Mouse (Mus musculus): ENCODE results near the gene Kdm4c. TPM values are rescaled to one million over a fixed set of nuclear protein-coding genes. Genes with fewer than 3 reads are reported as not detected.

Kdm4c gene
- polyA plus RNA-seq, 1 experiment from 2014 or later = 14.3 TPM

DNA sequence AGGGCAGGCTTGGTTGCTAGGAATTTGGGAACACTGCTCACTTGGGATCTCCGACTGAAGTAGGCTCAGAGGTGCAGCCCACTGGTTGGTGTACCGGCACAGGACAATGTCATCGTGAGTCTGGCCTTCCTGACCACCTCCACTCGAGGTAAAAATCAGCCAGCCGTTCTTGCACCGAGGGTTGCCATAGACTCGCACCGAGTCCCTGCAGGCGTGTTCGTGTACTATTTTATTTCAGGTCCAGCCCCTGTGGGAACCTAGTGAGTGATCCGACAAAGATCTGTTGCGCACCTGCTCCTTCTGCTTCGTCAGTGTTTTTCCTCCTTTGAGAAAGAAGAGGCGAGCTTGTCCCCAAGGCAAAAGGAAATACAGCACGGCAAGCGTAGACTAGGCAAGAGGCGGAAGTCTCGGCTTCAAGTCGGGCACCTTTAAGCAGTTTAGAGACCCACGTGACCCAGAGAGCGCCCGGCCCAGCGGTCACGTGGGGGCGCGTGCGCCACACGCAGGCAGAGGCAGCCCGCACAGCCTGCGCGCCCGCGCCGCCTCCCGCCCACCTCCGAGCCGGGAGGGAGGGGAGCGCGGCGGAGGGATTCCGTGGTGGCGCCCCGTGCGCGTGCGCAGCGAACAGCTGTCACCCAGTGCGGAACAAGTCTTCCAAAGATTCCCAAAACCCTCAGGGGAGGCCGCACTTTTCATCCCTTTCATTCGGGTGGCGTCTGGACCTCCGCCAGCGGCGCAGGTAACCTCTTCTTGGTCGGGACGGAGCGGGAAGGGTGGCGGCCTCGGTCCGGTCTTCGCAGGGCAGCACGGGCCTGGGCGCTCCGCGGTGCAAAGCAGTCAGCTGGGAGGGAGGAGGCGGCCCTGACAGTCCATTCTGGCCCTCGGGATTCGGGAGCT, 9.3 kb downstream of the Kdm4c start:
- Histone ChIP-seq H3K27ac (ENCODE audit: low read depth, low read length) (peak overlapping the region; percentile 76), H3K36me3 (ENCODE audit: control insufficient read depth, insufficient read depth, low read length) (no peaks in the 10 kb centered on the region), H3K9me3 (ENCODE audit: control insufficient read depth, low read length) (no peaks in the 10 kb centered on the region), H3K4me3 (ENCODE audit: low read depth, low read length) (peak overlapping the region; percentile 76), H3K27me3 (ENCODE audit: control insufficient read depth, insufficient read depth, low read length) (no peaks in the 10 kb centered on the region), H3K4me2 (ENCODE audit: low read depth, low read length, severe bottlenecking) (peak overlapping the region; percentile 66), H3K9ac (ENCODE audit: low read length) (peak overlapping the region; percentile 81), H3K4me1 (replicated peaks; ENCODE audit: control insufficient read depth, insufficient read depth, low read length) (no peaks in the 10 kb centered on the region)
- under 1% methylated on average over 56 of the region's 68 CpGs for WGBS
- peak; percentile 98 for DNase-seq (ENCODE audit: low spot score)
- peak; percentile 99 for ATAC-seq (replicated peaks; ENCODE audit: low FRiP score)

- H3K4me3 ChIP-seq (ENCODE audit: low read depth, low read length) = peak overlapping the region; percentile 76
- H3K27ac ChIP-seq (ENCODE audit: low read depth, low read length) = peak overlapping the region; percentile 76
- no peaks in the 10 kb centered on the region for H3K9me3 ChIP-seq (ENCODE audit: control insufficient read depth, low read length)
- DNase-seq (ENCODE audit: low spot score) (no peak), ATAC-seq (replicated peaks; ENCODE audit: low FRiP score) (no peak; the same call in 1 of the 2 replicates)
- H3K9ac ChIP-seq (ENCODE audit: low read length) = peak overlapping the region; percentile 81
- H3K27me3 ChIP-seq (ENCODE audit: control insufficient read depth, insufficient read depth, low read length) = no peaks in the 10 kb centered on the region
- no peaks in the 10 kb centered on the region for H3K4me1 ChIP-seq (replicated peaks; ENCODE audit: control insufficient read depth, insufficient read depth, low read length)
- no peaks in the 10 kb centered on the region for H3K36me3 ChIP-seq (ENCODE audit: control insufficient read depth, insufficient read depth, low read length)
- WGBS = under 1% methylated on average over 46 of the region's 46 CpGs
- peak overlapping the region; percentile 66 for H3K4me2 ChIP-seq (ENCODE audit: low read depth, low read length, severe bottlenecking)
Measured at GRCm38 (mm10) chr4:74252245-74253105, 10.2 kb downstream of the Kdm4c start.

DNA sequence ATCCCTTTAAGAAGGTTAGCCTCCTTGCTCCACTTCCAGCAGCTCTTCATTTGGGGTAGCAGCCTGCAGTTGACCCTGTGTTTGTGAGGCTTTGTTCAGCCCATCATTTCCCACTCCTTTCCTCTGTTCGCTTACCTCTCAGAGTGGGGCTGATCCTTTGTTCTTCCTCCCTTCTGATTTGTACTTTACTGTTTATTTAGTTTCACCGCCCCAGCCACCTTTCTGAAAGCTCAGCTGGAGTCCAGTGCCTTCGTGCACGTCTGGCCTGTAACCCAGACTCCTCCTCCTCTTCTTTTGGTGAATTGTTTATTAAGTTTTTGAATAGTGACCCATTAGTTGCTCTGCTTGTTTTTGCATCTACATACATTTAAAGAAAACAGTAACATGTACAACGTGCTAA, 15.6 kb downstream of the Kdm4c start:
- Histone ChIP-seq H3K4me1 (replicated peaks; ENCODE audit: control insufficient read depth, insufficient read depth, low read length) (no peaks in the 10 kb centered on the region), H3K4me3 (ENCODE audit: low read depth, low read length) (no peak overlapping the region), H3K4me2 (ENCODE audit: low read depth, low read length, severe bottlenecking) (no peak overlapping the region), H3K9ac (ENCODE audit: low read length) (no peak overlapping the region), H3K27me3 (ENCODE audit: control insufficient read depth, insufficient read depth, low read length) (no peaks in the 10 kb centered on the region), H3K27ac (ENCODE audit: low read depth, low read length) (0 out of 2 replicates have a peak overlapping the region, but pooled peaks have one; percentile 27), H3K36me3 (ENCODE audit: control insufficient read depth, insufficient read depth, low read length) (no peaks in the 10 kb centered on the region), H3K9me3 (ENCODE audit: control insufficient read depth, low read length) (no peaks in the 10 kb centered on the region)
- DNase-seq (ENCODE audit: low spot score) = no peak
- ATAC-seq (replicated peaks; ENCODE audit: low FRiP score) = 0 out of 2 replicates have a peak, but pooled peaks have one; percentile 16
- WGBS = 15% methylated on average over 5 of the region's 5 CpGs

DNA sequence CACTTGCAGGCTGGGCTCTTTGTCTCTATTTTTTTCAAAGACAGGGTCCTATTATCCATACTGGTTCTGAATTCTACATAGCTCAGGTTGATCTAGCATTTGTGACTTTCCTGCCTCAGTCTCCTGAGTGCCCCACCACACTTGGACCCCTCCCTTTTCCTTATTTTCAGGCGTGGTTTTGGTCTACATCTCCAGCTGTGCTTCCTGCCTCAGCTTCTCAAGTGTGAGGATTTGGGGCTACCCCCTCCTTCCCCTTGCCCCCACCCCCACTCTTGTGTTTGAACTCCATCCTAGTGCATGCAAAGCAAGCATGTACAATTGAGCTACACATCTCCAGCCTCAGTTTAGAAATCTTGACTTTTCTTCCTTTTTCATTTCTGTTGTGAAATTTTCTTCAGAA, 16.2 kb downstream of the Kdm4c start:
- no peaks in the 10 kb centered on the region for H3K27me3 ChIP-seq (ENCODE audit: control insufficient read depth, insufficient read depth, low read length)
- no peaks in the 10 kb centered on the region for H3K9me3 ChIP-seq (ENCODE audit: control insufficient read depth, low read length)
- H3K9ac ChIP-seq (ENCODE audit: low read length) = no peak overlapping the region
- no peak overlapping the region for H3K27ac ChIP-seq (ENCODE audit: low read depth, low read length)
- H3K4me3 ChIP-seq (ENCODE audit: low read depth, low read length) = no peak overlapping the region
- no peak overlapping the region for H3K4me2 ChIP-seq (ENCODE audit: low read depth, low read length, severe bottlenecking)
- DNase-seq (ENCODE audit: low spot score) = no peak
- no peaks in the 10 kb centered on the region for H3K36me3 ChIP-seq (ENCODE audit: control insufficient read depth, insufficient read depth, low read length)
- no peak for ATAC-seq (replicated peaks; ENCODE audit: low FRiP score)
- H3K4me1 ChIP-seq (replicated peaks; ENCODE audit: control insufficient read depth, insufficient read depth, low read length) = no peaks in the 10 kb centered on the region
- WGBS = 29% methylated on average over 1 of the region's 1 CpGs

DNA sequence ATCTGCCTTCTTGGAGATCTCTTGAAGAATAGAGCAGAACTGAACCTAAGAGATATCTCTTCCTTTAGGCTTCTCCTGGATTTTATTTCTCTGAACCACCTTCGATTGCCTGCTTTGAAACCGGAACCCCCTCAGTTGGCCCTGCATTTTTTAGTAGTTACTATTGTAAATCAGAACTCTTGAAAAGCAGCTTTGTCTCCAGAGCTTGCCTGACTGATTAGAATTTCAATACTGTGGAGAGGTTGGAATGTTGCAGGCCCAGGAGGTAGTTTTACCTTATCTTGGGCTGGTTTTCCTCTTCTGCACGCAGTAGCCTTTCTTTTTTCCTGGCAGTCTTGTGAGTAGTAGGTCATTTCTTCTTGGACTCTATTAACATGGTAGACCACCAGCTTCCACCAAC, 17.0 kb downstream of the Kdm4c start:
- Histone ChIP-seq H3K9me3 (ENCODE audit: control insufficient read depth, low read length) (no peaks in the 10 kb centered on the region), H3K9ac (ENCODE audit: low read length) (no peak overlapping the region), H3K27ac (ENCODE audit: low read depth, low read length) (no peak overlapping the region), H3K4me3 (ENCODE audit: low read depth, low read length) (no peak overlapping the region), H3K4me2 (ENCODE audit: low read depth, low read length, severe bottlenecking) (no peak overlapping the region), H3K4me1 (replicated peaks; ENCODE audit: control insufficient read depth, insufficient read depth, low read length) (no peaks in the 10 kb centered on the region), H3K36me3 (ENCODE audit: control insufficient read depth, insufficient read depth, low read length) (no peaks in the 10 kb centered on the region), H3K27me3 (ENCODE audit: control insufficient read depth, insufficient read depth, low read length) (no peaks in the 10 kb centered on the region)
- 18% methylated on average over 3 of the region's 3 CpGs for WGBS
- ATAC-seq (replicated peaks; ENCODE audit: low FRiP score) (no peak), DNase-seq (ENCODE audit: low spot score) (no peak)

- Histone ChIP-seq H3K9me3 (ENCODE audit: control insufficient read depth, low read length) (no peaks in the 10 kb centered on the region), H3K4me1 (replicated peaks; ENCODE audit: control insufficient read depth, insufficient read depth, low read length) (no peaks in the 10 kb centered on the region), H3K27me3 (ENCODE audit: control insufficient read depth, insufficient read depth, low read length) (no peaks in the 10 kb centered on the region), H3K36me3 (ENCODE audit: control insufficient read depth, insufficient read depth, low read length) (no peaks in the 10 kb centered on the region), H3K4me3 (ENCODE audit: low read depth, low read length) (no peak overlapping the region), H3K27ac (ENCODE audit: low read depth, low read length) (no peak overlapping the region), H3K9ac (ENCODE audit: low read length) (no peak overlapping the region), H3K4me2 (ENCODE audit: low read depth, low read length, severe bottlenecking) (no peak overlapping the region)
- ATAC-seq (replicated peaks; ENCODE audit: low FRiP score) = no peak
- DNase-seq (ENCODE audit: low spot score) = no peak
Measured at GRCm38 (mm10) chr4:74261879-74262278, 19.6 kb downstream of the Kdm4c start.

DNA sequence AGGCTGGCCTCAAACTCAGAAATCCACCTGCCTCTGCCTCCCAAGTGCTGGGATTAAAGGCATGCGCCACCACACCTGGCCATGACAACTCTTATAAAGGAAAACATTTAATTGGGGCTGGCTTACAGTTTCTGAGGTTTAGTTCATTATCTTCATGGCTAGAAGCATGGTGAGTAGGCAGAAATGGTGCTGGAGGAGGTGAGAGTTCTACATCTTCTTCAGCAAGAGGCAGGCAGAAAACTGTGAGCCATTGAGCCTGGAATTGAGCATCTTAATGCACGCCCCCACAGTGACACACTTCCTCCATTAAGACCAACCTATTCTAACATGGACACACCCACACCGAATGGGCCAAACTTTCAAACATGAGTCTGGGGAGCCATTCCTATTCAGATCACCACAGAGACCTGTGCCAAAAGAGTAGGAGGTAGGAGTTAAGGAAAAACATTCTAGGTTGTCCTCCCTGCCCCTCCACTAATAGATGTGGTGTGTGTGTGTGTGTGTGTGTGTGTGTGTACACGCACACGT, 22.2 kb downstream of the Kdm4c start:
- ATAC-seq (replicated peaks; ENCODE audit: low FRiP score) (no peak), DNase-seq (ENCODE audit: low spot score) (no peak)
- H3K27ac ChIP-seq (ENCODE audit: low read depth, low read length) = no peak overlapping the region
- H3K36me3 ChIP-seq (ENCODE audit: control insufficient read depth, insufficient read depth, low read length) = no peaks in the 10 kb centered on the region
- no peaks in the 10 kb centered on the region for H3K27me3 ChIP-seq (ENCODE audit: control insufficient read depth, insufficient read depth, low read length)
- no peak overlapping the region for H3K4me3 ChIP-seq (ENCODE audit: low read depth, low read length)
- WGBS = 95% methylated on average over 5 of the region's 5 CpGs
- no peaks in the 10 kb centered on the region for H3K9me3 ChIP-seq (ENCODE audit: control insufficient read depth, low read length)
- H3K4me2 ChIP-seq (ENCODE audit: low read depth, low read length, severe bottlenecking) = no peak overlapping the region
- H3K9ac ChIP-seq (ENCODE audit: low read length) = no peak overlapping the region
- H3K4me1 ChIP-seq (replicated peaks; ENCODE audit: control insufficient read depth, insufficient read depth, low read length) = no peaks in the 10 kb centered on the region

DNA sequence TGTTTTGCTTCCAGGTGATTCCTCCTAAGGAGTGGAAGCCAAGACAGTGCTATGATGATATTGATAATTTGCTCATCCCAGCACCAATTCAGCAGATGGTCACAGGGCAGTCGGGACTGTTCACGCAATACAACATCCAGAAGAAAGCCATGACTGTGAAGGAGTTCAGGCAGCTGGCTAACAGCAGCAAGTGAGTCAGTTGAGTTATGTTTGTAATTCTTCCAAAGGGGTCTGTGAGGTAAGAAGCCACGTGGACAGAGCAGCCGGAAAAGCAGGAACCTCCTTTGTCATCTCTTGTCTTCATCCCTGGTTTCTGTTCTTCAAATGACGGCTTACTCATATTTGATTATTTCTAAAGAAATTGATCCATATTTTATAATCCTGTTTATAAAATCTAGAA, 28.9 kb downstream of the Kdm4c start:
- ATAC-seq (replicated peaks; ENCODE audit: low FRiP score) (no peak), DNase-seq (ENCODE audit: low spot score) (no peak)
- 91% methylated on average over 5 of the region's 5 CpGs for WGBS
- Histone ChIP-seq H3K4me1 (replicated peaks; ENCODE audit: control insufficient read depth, insufficient read depth, low read length) (no peaks in the 10 kb centered on the region), H3K4me2 (ENCODE audit: low read depth, low read length, severe bottlenecking) (no peak overlapping the region), H3K36me3 (ENCODE audit: control insufficient read depth, insufficient read depth, low read length) (no peaks in the 10 kb centered on the region), H3K9ac (ENCODE audit: low read length) (no peak overlapping the region), H3K27me3 (ENCODE audit: control insufficient read depth, insufficient read depth, low read length) (no peaks in the 10 kb centered on the region), H3K9me3 (ENCODE audit: control insufficient read depth, low read length) (no peaks in the 10 kb centered on the region), H3K4me3 (ENCODE audit: low read depth, low read length) (no peak overlapping the region), H3K27ac (ENCODE audit: low read depth, low read length) (no peak overlapping the region)

Data from forebrain, embryonic 11.5 days (tissue).